Mouse (Mus musculus) c-Kit-positive CD71-positive TER-119-positive erythroid progenitor cells, embryonic 14.5 days (primary cell): ENCODE measurements around the gene Best3.

Experiments used
- DNase-seq: peaks from one replicate; pipeline ENCODE4 v3.0.0-alpha.2; 2013; ENCODE audit warnings: low spot score

Best3 gene

DNA sequence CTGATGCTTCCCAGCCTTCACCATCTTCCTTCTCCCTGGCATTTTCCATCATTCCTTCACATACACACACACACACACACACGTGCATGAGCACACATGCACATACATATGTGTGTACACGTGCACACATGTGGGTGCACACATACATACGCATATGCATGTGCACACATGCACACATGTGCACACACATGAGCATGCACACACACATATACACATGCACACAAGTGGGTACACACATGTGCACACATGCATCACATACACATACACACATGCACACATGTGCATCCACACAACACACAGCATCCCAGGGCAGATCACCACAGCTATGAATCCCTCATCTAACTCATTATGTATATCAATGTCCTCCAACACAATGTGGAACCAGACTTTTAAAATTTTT is 45.0 kb downstream of the Best3 start:
- no peak for DNase-seq

DNA sequence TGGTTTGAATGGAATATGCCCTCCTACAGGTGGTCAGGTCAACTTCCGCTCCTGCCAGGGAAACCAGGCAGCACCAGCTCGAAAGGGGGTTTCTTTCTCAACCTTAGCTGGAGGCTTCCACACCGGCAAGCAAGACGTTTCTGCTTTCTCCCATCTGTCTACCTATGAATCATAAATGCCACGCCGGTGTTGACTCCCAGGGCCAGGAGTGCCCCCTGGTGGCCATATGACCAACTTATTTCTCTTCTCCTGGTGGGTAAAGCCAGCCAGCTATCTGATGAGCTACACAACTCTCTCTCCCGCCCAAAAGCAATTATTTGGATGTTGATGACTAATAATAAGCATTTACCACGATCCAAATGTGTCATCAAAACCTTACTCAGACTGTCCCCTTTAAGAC is 47.7 kb downstream of the Best3 start:
- peak; percentile 67 for DNase-seq

- no peak for DNase-seq
Measured at GRCm38 (mm10) chr10:117040355-117040754, 54.2 kb downstream of the Best3 start.

DNA sequence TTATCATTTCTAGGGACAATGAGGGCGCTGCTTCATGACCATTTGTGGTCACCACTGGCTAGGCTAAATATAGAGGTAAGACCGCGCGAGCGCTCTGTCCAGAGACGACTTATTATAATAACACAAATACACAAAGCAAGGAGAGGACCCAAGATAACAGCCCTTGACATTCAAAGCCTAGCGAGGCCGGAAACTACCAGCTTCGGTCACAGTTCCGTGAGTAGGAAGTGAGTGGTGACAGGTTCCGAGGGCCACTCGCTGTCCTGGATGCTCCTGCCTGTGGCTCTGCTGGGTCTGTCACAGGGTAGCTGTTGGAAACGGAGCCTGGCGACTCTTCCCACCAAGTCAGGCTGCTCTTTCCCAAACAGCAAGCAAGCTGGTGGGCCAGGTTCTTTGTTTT is 56.2 kb downstream of the Best3 start:
- DNase-seq = no peak

DNA sequence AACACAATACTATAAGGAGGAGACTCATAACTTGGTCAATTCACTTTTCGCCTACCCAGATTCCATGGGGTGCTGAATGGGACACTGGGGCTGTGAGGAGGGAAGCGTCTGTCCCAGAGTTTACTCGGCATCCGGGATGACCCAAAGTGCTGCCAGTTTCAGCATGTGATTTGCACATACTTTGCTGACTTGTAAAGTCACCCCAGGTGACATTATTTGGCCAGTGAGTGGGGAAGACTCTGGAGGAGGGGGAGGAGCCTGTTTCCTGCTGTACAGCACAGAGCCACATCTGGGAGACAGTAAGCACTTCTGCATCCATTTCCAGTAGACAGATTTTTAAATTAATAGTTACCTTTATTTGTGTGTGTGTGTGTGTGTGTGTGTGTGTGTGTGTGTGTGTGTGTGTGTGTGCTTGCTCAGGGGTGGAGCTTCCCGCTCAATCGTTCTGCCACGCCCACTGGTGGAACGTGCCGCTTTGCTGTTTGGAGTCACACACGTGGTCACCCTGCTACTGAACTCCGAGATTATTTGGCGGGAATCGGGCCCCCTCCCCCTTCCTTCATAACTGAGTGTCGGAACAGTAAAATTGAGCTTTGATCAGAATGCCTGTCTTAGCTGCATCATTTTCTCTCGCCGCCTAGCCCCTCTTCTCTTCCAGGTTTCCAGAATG is 57.5 kb downstream of the Best3 start:
- DNase-seq = peak; percentile 24

GRCm38 (mm10) chr10:117045175-117046056 is 59.3 kb downstream of the Best3 start, which contains the start of gene Lrrc10:
TSS of gene Lrrc10 (plus strand) at chr10:117045341.
- DNase-seq = no peak

- DNase-seq = no peak
Measured at GRCm38 (mm10) chr10:117049253-117049652, 63.1 kb downstream of the Best3 start.

GRCm38 (mm10) chr10:117049961-117050597 is 64.0 kb downstream of the Best3 start:
- no peak for DNase-seq

GRCm38 (mm10) chr10:117055668-117056067 is 69.6 kb downstream of the Best3 start:
- DNase-seq = no peak

GRCm38 (mm10) chr10:117062894-117063253 is 76.8 kb downstream of the Best3 start:
- DNase-seq = no peak

DNA sequence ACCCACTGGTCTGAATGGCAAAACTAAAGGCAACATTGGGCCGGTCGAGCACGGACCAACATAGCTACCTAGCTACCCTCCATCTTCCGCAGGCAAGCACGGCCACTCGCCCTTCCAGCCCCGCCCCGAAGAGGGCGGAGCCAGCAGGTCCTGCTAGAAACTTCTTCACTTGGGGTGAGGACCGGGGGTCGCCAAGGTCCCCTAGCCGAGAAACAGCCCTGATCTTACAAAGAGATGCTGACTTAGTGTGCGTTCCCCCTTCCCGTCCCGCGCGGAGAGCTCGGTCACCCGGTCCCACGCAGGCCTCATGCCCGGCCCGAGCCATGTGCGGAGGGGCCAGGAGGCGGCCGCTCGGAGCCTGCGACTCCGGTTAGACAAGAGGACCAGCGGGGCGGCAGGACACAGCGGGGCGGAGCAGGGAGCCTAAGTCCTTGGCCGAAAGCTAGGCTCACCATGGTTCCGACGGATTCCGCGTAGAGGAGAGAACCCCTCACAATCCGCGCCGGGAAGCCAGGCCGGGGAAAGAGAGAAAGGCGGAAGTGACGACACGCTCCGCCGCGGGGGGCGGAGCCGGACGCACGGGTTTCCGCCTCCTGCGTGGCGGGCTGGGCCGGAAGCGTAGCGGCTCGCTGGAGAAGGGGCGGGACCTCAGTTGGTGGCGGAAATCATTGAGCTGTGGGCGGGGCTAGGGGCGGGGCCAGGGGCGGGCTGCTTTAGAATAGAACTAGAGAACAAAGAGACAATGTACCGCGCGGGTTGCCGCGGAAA is 77.3 kb downstream of the Best3 start, which contains the start of gene Cct2:
Gene Cct2, minus strand, starts transcription at position 561 of the 768 bp plus-strand sequence.
- peak; percentile 96 for DNase-seq

DNA sequence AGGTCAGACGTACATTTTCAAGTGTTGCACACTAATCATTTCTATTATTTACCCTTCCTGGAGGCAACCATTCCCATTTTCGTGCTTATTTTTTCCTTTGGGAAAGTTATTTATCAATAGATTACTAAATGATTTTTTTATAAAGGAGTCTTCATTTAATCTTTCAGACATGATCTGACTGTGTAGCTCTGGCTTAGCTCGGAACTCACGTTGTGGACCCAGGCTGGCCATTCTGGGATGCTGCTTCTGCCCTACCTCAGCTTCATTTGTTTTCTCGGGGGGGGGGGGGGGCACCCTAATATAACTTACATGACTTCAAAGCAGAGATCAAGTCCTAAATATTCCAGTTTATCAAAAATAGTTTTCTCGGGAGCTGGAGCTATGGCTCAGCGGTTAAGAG is 78.0 kb downstream of the Best3 start:
- no peak for DNase-seq

- no peak for DNase-seq
Measured at GRCm38 (mm10) chr10:117069109-117069508, 83.0 kb downstream of the Best3 start.

DNA sequence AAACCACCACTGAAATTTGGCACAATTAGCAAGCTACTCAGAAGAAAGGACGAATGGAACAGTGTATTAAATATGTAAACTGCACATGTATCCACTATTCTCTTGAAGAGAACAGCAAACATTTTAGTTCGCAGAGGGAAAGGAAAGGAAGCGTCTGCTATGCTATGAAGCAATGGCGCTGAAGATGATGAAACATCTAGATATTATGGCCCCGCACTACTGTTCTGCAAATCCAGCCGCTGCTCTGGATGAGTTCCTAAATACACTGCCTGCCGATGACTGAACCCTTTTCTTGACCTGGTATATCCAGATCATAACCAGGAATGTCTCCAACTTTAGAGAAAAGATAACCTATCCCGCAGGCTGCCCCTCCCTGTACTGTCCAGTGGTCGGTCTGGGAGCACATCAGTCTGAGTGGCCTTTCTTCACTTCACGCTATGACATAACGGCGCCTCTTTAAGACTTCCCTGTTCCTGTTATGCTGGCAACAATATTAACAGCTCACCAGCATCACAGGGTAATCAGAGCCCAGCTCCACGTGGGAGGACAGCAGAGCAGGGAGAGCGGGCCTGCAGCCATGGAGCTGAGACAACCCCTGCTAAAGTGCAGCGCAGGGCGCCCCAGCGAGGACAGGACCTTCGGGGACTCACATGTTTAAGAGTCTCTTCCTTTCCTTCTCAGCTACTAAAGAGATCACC is 86.2 kb downstream of the Best3 start:
- no peak for DNase-seq

DNA sequence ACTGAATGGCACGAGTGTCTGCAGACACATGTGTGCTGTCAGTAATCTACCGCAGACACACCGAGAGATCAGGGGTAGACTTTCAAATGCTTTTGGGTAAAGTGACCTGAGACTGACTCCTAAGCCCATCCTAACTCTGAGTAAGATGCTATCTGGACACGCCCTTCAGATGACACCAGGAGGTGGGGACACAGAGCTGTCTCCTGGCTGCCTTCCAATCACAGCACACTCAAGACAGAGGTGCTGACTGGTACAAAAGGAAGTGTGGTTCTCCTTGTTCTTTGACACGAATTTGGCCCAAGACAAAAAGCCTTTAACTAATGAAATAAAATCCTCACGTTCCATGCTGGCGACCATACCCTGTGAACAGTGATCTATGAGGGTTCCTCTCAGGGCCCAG is 87.1 kb downstream of the Best3 start:
- no peak for DNase-seq
